Mouse (Mus musculus): Measurements from ENCODE around the gene Sod2. TPM values are rescaled to one million over a fixed set of nuclear protein-coding genes. Genes with fewer than 3 reads are reported as not detected.
"Not testable (repeated sequence)": the region's sequence is repeated elsewhere in the genome, so short reads cannot be mapped to it uniquely, and the experiment has no call there.

Sod2 gene
- polyA plus RNA-seq, 1 experiment, result 1,013 TPM

DNA sequence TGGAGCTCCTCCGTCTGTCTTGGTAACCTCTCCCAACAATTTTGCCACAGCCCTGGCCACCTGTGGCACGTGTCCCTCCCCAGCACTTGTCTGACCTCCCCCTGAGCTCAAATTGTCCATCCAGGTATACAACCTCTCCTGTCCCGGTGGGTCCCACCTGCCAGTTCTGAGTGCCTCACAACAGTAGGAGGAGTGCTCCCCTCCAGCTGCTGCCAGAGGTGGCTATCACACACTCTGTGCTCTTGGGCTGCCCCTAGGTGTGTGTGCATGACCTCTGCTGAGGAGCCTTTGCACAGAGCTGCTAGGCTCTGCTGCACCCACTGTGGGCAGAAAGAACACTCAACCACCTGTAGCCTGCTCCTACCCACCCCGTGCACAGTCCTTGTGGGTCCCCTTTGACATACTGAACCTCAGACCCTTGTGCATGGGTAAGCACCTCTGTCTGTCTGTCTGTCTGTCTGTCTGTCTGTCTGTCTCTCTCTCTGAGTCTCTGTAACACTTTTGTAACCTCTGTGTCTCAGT is 61.3 kb downstream of the Sod2 start:
- H3K4me3 ChIP-seq (ENCODE audit: insufficient read depth, low read depth, low read length); H3K27ac ChIP-seq (replicated peaks; ENCODE audit: low read depth, low read length); H3K4me1 ChIP-seq (ENCODE audit: control insufficient read depth, insufficient read depth, insufficient read length, low read length): not testable (repeated sequence)

- not testable (repeated sequence) for H3K4me1 ChIP-seq (ENCODE audit: control insufficient read depth, insufficient read depth, insufficient read length, low read length); H3K27ac ChIP-seq (replicated peaks; ENCODE audit: low read depth, low read length); H3K4me3 ChIP-seq (ENCODE audit: insufficient read depth, low read depth, low read length)
Measured at GRCm38 (mm10) chr17:13069227-13069626, 62.6 kb downstream of the Sod2 start.

Other genes starting within 250 kb of the Sod2 start
- 15.7 and 16.3 TPM in 2 replicates for gene Igf2r, start 237.2 kb upstream of the Sod2 start, polyA plus RNA-seq (2012; ENCODE audit: insufficient read depth, insufficient read length, missing spikeins)
- gene Mas1, start 138.7 kb upstream of the Sod2 start, polyA plus RNA-seq (2012; ENCODE audit: insufficient read depth, insufficient read length, missing spikeins), result not detected in 2 replicates
- gene Mrgprh, start 130.8 kb upstream of the Sod2 start, polyA plus RNA-seq (2012; ENCODE audit: insufficient read depth, insufficient read length, missing spikeins), result not detected in 2 replicates
- 67.4 and 78.9 TPM in 2 replicates for gene Pnldc1, start 96.6 kb upstream of the Sod2 start, polyA plus RNA-seq (2012; ENCODE audit: insufficient read depth, insufficient read length, missing spikeins)
- gene Tcp1, start 91.1 kb upstream of the Sod2 start, polyA plus RNA-seq (2012; ENCODE audit: insufficient read depth, insufficient read length, missing spikeins), result 154 and 194 TPM in 2 replicates
- gene Mrpl18, start 90.5 kb upstream of the Sod2 start, polyA plus RNA-seq (2012; ENCODE audit: insufficient read depth, insufficient read length, missing spikeins), result 135 and 149 TPM in 2 replicates
- gene Acat3, start 66.2 kb upstream of the Sod2 start, polyA plus RNA-seq (2012; ENCODE audit: insufficient read depth, insufficient read length, missing spikeins), result 1.9 TPM in 1 of 2 replicates, not detected in the other
- 236 TPM in 2 replicates for gene Acat2, start 46.1 kb upstream of the Sod2 start, polyA plus RNA-seq (2012; ENCODE audit: insufficient read depth, insufficient read length, missing spikeins)
- 59.6 and 62.5 TPM in 2 replicates for gene Wtap, start 12.7 kb upstream of the Sod2 start, polyA plus RNA-seq (2012; ENCODE audit: insufficient read depth, insufficient read length, missing spikeins)
- not detected in 2 replicates for gene Gpr31b, start 45.5 kb downstream of the Sod2 start, polyA plus RNA-seq (2012; ENCODE audit: insufficient read depth, insufficient read length, missing spikeins)
- 0.91 TPM in 1 of 2 replicates, not detected in the other for gene Tcp10b, start 54.3 kb downstream of the Sod2 start, polyA plus RNA-seq (2012; ENCODE audit: insufficient read depth, insufficient read length, missing spikeins)
- gene Unc93a, start 125.0 kb downstream of the Sod2 start, polyA plus RNA-seq (2012; ENCODE audit: insufficient read depth, insufficient read length, missing spikeins), result not detected in 2 replicates
- gene Smok2a, start 214.3 kb downstream of the Sod2 start, polyA plus RNA-seq (2012; ENCODE audit: insufficient read depth, insufficient read length, missing spikeins), result not detected in 2 replicates
- gene Smok2b, start 223.4 kb downstream of the Sod2 start, polyA plus RNA-seq (2012; ENCODE audit: insufficient read depth, insufficient read length, missing spikeins), result not detected in 2 replicates

Measured in brown adipose tissue, adult 24 weeks (tissue).